Mouse (Mus musculus) forebrain, embryonic 11.5 days (tissue): ENCODE measurements at regions not wholly inside any gene's neighbourhood (a gene's known extent, or its start where the extent isn't known, plus 50 kb on each side); places are given as distances from the start of the nearest gene placed in this dataset.

Source experiments
- ATAC-seq: fragments of 200-750 bp; cut with Nextera tagmentation; replicated peaks from 2 replicates; pipeline ENCODE4 v1.8.0; 2017; ENCODE audit warnings: moderate TSS enrichment; ENCODE audit not compliant: low FRiP score
- DNase-seq: peaks from one replicate; pipeline ENCODE4 v3.0.0-alpha.2; 2017; ENCODE audit warnings: low spot score
- H3K27ac ChIP-seq: fragments of 300-500 bp; sonication (generic); 2 replicates; pipeline ENCODE4 v1.5.1; 2014; ENCODE audit warnings: low read depth, low read length
- H3K27me3 ChIP-seq: fragments of 300-500 bp; sonication (generic); 2 replicates; pipeline ENCODE4 v1.6.1; 2014; ENCODE audit warnings: mild to moderate bottlenecking, low read length, mixed read lengths; ENCODE audit not compliant: control insufficient read depth, insufficient read depth
- H3K36me3 ChIP-seq: fragments of 300-500 bp; sonication (generic); 2 replicates; pipeline ENCODE4 v1.6.1; 2014; ENCODE audit warnings: mild to moderate bottlenecking, low read length, moderate library complexity, mixed read lengths; ENCODE audit not compliant: control insufficient read depth, insufficient read depth
- H3K4me1 ChIP-seq: fragments of 300-500 bp; sonication (generic); replicated peaks from 2 replicates; pipeline ENCODE4 v1.6.1; 2014; ENCODE audit warnings: low read length, mixed read lengths; ENCODE audit not compliant: control insufficient read depth, insufficient read depth
- H3K4me2 ChIP-seq: fragments of 300-500 bp; sonication (generic); 2 replicates; pipeline ENCODE4 v1.6.1; 2014; ENCODE audit warnings: low read depth, mild to moderate bottlenecking, low read length, moderate library complexity, mixed read lengths; ENCODE audit not compliant: severe bottlenecking
- H3K4me3 ChIP-seq: fragments of 300-500 bp; sonication (generic); 2 replicates; pipeline ENCODE4 v1.5.1; 2014; ENCODE audit warnings: low read depth, low read length
- H3K9ac ChIP-seq: fragments of 300-500 bp; sonication (generic); 2 replicates; pipeline ENCODE4 v1.6.1; 2014; ENCODE audit warnings: low read length
- H3K9me3 ChIP-seq: fragments of 300-500 bp; sonication (generic); 2 replicates; pipeline ENCODE4 v1.6.1; 2016; ENCODE audit warnings: low read length, mixed read lengths; ENCODE audit not compliant: control insufficient read depth
- WGBS: fragments of 180-500 bp; shearing (Covaris S2); extraction: QIAGEN DNeasy Blood & Tissue Kit; methylation state at CpG from one replicate; pipeline ENCODE4 v1.1.7; 2014; 5-methylcytosine and 5-hydroxymethylcytosine counted together

DNA sequence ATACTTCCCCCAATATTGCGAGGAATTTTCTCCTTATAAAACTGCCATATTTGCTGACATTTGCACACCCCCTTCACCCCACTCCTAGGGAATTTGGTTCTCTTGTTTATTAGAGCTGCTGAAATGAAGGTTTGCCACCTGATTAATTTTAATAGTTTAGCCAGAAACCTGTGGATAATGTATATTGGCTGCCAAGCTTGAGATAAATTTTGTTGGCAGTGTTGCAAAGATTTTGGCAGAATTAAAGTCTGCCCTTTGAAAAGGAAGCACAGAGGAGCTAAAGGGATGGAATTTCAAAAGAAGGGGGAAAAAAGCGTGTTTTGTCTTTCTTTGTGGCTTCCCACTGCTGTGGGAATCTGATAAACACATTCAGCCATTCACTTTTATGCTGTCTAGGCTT lies 354.6 kb upstream of the Car10 start:
- H3K4me3 ChIP-seq = no peak overlapping the region
- no peaks in the 10 kb centered on the region for H3K36me3 ChIP-seq
- H3K4me2 ChIP-seq = no peak overlapping the region
- no peak overlapping the region for H3K9ac ChIP-seq
- H3K27me3 ChIP-seq = no peaks in the 10 kb centered on the region
- WGBS = 54% methylated on average over 2 of the region's 2 CpGs
- no peak for ATAC-seq
- no peaks in the 10 kb centered on the region for H3K4me1 ChIP-seq
- DNase-seq = no peak
- no peak overlapping the region for H3K27ac ChIP-seq
- H3K9me3 ChIP-seq = no peaks in the 10 kb centered on the region

DNA sequence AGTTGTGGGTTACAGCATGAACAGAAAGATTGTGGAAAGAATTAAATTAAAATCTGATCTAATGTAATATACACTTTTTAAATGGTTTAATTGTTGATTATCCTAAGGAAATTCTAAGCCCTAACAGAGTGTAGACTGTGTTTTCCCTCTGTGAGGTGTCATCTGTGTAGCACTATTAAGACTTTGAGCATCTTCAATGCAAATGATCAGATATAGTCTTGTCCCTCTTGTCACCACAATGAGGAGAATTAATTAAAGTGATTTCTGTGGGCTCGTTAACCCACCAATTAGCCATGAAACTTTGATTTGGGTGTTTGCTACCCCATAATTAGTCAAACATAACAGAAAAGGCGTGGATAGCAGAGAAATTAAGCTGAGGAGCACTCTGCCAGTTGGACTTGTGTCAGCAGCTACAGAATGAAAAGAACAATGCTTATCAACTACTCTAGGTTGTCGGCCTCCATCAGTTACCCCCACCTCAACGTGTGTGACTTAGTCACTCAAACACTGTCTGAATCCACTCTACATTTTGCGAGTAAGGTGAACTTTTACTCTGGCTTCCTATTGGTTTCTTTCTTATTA lies 339.4 kb upstream of the Car10 start:
- DNase-seq (no peak), ATAC-seq (peak; percentile 64)
- H3K27ac ChIP-seq = no peak overlapping the region
- no peak overlapping the region for H3K4me3 ChIP-seq
- H3K4me1 ChIP-seq = no peaks in the 10 kb centered on the region
- no peak overlapping the region for H3K9ac ChIP-seq
- 50% methylated on average over 5 of the region's 5 CpGs for WGBS
- no peak overlapping the region for H3K4me2 ChIP-seq
- no peaks in the 10 kb centered on the region for H3K27me3 ChIP-seq
- H3K36me3 ChIP-seq = no peaks in the 10 kb centered on the region
- H3K9me3 ChIP-seq = no peaks in the 10 kb centered on the region

DNA sequence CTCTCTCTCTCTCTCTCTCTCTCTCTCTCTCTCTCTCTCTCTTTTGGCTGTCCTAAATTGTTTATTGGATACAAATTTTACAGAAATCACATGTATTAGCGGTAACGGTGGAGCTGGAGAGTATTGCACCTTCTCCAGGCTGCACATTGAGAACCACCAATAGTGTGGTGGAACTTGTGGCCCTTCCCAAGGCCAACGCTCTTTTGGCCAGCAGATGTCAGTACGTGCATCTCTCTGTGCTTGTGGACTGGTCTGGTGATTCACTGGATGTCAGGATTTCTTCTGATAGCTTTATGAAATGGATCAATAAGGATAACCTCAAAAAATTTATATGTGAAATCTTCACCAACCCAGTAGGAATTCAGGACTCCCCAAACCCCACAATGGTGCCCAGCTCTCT lies 327.9 kb upstream of the Car10 start:
- WGBS = 85% methylated on average over 4 of the region's 4 CpGs
- H3K4me1 ChIP-seq = no peaks in the 10 kb centered on the region
- no peaks in the 10 kb centered on the region for H3K27me3 ChIP-seq
- H3K9ac ChIP-seq = no peak overlapping the region
- DNase-seq (no peak), ATAC-seq (no peak)
- H3K9me3 ChIP-seq = no peaks in the 10 kb centered on the region
- H3K36me3 ChIP-seq = no peaks in the 10 kb centered on the region
- H3K4me3 ChIP-seq = no peak overlapping the region
- H3K4me2 ChIP-seq = no peak overlapping the region
- H3K27ac ChIP-seq = no peak overlapping the region

DNA sequence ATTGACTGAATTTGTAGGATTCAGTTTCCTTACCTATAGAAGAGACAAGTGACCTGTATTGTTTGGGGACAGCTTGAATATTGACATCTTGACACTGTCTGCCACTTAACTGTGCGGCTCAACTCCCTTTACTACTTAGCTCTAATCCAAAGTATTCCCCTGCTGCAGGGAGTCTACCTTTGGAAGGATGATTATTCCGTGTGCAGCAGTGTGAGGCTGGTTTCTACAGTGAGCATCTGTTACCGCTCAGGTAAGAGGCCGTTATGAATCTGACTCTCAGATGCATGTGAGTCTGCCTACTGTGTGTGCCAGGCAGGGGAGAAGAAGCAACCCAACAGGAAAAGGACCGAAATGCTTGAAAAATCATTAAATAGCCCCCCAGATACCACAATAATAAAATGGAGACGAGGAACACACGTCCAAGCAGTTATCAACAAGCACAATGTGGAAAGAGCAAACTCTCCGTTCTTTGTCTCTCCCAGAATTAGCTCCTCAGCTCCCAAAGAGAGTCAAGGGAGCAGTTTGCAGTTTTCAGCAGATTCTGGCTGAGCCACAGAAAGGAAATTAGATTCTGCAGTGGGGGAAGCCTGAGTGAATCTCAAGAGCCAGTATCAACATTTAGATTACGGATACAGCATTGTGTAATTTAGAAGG lies 324.8 kb upstream of the Car10 start:
- Histone ChIP-seq H3K27me3 (no peaks in the 10 kb centered on the region), H3K4me1 (no peaks in the 10 kb centered on the region), H3K9me3 (no peaks in the 10 kb centered on the region), H3K9ac (no peak overlapping the region), H3K27ac (no peak overlapping the region), H3K36me3 (no peaks in the 10 kb centered on the region), H3K4me2 (no peak overlapping the region), H3K4me3 (no peak overlapping the region)
- 73% methylated on average over 9 of the region's 9 CpGs for WGBS
- DNase-seq = no peak
- no peak for ATAC-seq

DNA sequence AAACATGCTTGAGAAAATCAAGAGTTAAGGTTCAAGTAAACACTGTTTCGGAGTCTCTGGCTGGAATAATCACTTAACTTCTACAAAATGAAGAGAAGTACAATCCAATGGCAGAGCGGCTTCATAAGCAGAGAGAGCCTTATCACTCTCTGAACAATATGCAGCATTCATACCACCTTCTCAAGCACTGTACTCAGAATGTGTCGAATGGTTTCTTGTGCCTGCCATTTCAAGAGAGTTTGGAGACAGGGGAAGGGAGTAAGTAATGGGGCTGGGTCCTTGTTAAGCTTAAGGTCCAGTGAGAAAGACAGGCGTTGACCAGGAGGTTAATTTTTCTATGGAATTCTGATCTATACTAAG lies 324.3 kb upstream of the Car10 start:
- Histone ChIP-seq H3K4me3 (no peak overlapping the region), H3K4me2 (no peak overlapping the region), H3K27me3 (no peaks in the 10 kb centered on the region), H3K9ac (no peak overlapping the region), H3K27ac (no peak overlapping the region), H3K9me3 (no peaks in the 10 kb centered on the region), H3K4me1 (no peaks in the 10 kb centered on the region), H3K36me3 (no peaks in the 10 kb centered on the region)
- ATAC-seq (no peak), DNase-seq (no peak)
- WGBS = 80% methylated on average over 4 of the region's 4 CpGs

DNA sequence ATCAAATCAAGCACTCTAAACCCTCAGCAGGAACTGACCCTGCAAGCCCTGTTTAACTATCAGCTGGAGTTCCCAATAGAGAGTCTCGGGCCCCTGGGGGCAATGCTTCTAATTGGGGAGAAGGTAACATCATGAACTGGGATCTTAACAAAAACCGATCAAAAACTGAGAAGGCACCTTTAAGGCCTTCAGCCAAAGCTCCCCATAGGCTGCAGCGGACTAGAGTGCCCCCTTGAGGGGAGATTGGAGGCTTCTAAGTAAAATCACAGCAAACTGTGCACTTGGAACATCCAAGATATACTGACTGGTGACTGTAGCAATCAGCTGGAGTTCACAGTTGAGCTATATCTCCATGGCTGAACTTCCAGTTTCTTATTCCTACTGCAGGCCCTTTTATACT lies 323.0 kb upstream of the Car10 start:
- DNase-seq = peak; percentile 60
- WGBS = 23% methylated on average over 3 of the region's 3 CpGs
- Histone ChIP-seq H3K27ac (no peak overlapping the region), H3K4me1 (no peaks in the 10 kb centered on the region), H3K27me3 (no peaks in the 10 kb centered on the region), H3K36me3 (no peaks in the 10 kb centered on the region), H3K4me2 (no peak overlapping the region), H3K4me3 (no peak overlapping the region), H3K9me3 (no peaks in the 10 kb centered on the region), H3K9ac (no peak overlapping the region)
- no peak for ATAC-seq

DNA sequence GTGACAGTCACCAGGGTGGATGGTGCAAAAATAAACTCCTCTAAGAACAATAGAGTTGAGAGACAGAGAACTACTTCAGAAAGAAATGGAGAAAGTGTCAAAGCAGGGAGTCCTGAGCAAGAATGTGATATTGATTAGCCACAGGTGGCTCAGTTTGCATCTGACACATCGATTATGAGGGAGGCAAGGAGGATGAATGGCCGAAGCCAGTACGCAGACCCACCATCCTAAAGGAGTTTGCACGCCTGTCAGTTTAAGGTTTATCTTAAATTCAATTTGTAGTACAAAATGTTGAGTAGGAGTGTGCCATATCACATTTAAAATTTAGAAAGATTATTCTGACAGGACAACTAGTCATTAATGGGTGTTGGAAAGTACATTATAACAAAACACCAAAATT lies 298.6 kb upstream of the Car10 start:
- Histone ChIP-seq H3K4me2 (no peak overlapping the region), H3K27ac (no peak overlapping the region), H3K36me3 (no peaks in the 10 kb centered on the region), H3K27me3 (no peaks in the 10 kb centered on the region), H3K9ac (no peak overlapping the region), H3K4me1 (no peaks in the 10 kb centered on the region), H3K4me3 (no peak overlapping the region), H3K9me3 (no peaks in the 10 kb centered on the region)
- DNase-seq = no peak
- WGBS = 71% methylated on average over 4 of the region's 4 CpGs
- ATAC-seq = no peak
